In genomic region chr10:59916159-59916558, GRCm38 (mm10) we compare ENCODE assay signal across 8 mouse cellular contexts. TPM values are rescaled to one million over a fixed set of nuclear protein-coding genes. Genes with fewer than 3 reads are reported as not detected.
DNase-seq lines count a peak whose midpoint lies in the region; ATAC-seq and TF ChIP-seq lines count a peak whose summit lies in the region.

No protein-coding gene starts in this region.

- peak overlapping the region; percentile 79 for H3K4me2 ChIP-seq in lung, embryonic 16.5 days (ENCODE audit: low read depth, low read length)

- no peak for TF ChIP-seq CTCF in E14TG2a.4 (conservative IDR thresholded peaks at IDR 0.05; ENCODE audit: low read length)
- TF ChIP-seq CTCF in brain, embryonic 14.5 days (IDR thresholded peaks at IDR 0.05; ENCODE audit: borderline replicate concordance, extremely low read depth, insufficient read depth, insufficient read length): no peak
- TF ChIP-seq CTCF in kidney, adult 2 months (conservative IDR thresholded peaks at IDR 0.05; ENCODE audit: insufficient read depth, insufficient read length, low read depth, low read length): 0 out of 2 replicates have a peak, but pooled peaks have one; percentile 20
- no peak for TF ChIP-seq CTCF in cerebellum, adult 2 months (IDR thresholded peaks at IDR 0.05; ENCODE audit: borderline replicate concordance, insufficient read depth, low read depth, low read length)

- peak overlapping the region; percentile 65 for H3K9ac ChIP-seq in lung, embryonic 16.5 days (ENCODE audit: low read length)

- no peaks in the 10 kb centered on the region for H3K36me3 ChIP-seq in E14TG2a.4 (ENCODE audit: insufficient read depth, low read length)
- H3K36me3 ChIP-seq in kidney, adult 2 months (ENCODE audit: control insufficient read depth, insufficient read depth, low read length): no peaks in the 10 kb centered on the region
- H3K36me3 ChIP-seq in lung, embryonic 16.5 days (ENCODE audit: control insufficient read depth, insufficient read depth, low read length): no peaks in the 10 kb centered on the region

- ATAC-seq in lung, embryonic 16.5 days (ENCODE audit: low read depth): peak; percentile 66

- H3K27ac ChIP-seq in kidney, adult 2 months (ENCODE audit: insufficient read depth, low read depth, low read length): peak overlapping the region; percentile 36
- H3K27ac ChIP-seq in lung, embryonic 16.5 days (ENCODE audit: low read length): peak overlapping the region; percentile 95
- no peak overlapping the region for H3K27ac ChIP-seq in cerebellum, adult 2 months (ENCODE audit: insufficient read depth, low read length)

- peaks cover 90% of the 10 kb centered on the region for H3K4me1 ChIP-seq in E14TG2a.4 (replicated peaks; ENCODE audit: low read depth, low read length)
- peaks cover 24% of the 10 kb centered on the region for H3K4me1 ChIP-seq in kidney, adult 2 months (ENCODE audit: control insufficient read depth, insufficient read depth, low read length)
- peaks cover 52% of the 10 kb centered on the region for H3K4me1 ChIP-seq in lung, embryonic 16.5 days (replicated peaks; ENCODE audit: control insufficient read depth, insufficient read depth, low read length)
- H3K4me1 ChIP-seq in cerebellum, adult 2 months (ENCODE audit: control insufficient read depth, insufficient read depth, low read length): peaks cover 2% of the 10 kb centered on the region; the same call in 1 of the 2 replicates

- peaks cover 25% of the 10 kb centered on the region for H3K27me3 ChIP-seq in E14TG2a.4 (ENCODE audit: insufficient read depth, low read length)
- H3K27me3 ChIP-seq in kidney, adult 2 months (replicated peaks; ENCODE audit: control insufficient read depth, insufficient read depth, low read length): no peaks in the 10 kb centered on the region
- no peaks in the 10 kb centered on the region for H3K27me3 ChIP-seq in lung, embryonic 16.5 days (ENCODE audit: control insufficient read depth, insufficient read depth, low read depth, low read length)
- H3K27me3 ChIP-seq in cerebellum, adult 2 months (ENCODE audit: control insufficient read depth, insufficient read depth, low read length): no peaks in the 10 kb centered on the region

- peak; percentile 79 for DNase-seq in brain, embryonic 14.5 days (ENCODE audit: low read depth)
- peak; percentile 87 for DNase-seq in heart, adult 8-10 months (ENCODE audit: low spot score)
- peak; percentile 94 for DNase-seq in kidney, adult 2 months
- peak; percentile 77 for DNase-seq in testis, postnatal 10 days (ENCODE audit: low spot score)
- no peak for DNase-seq in cerebellum, adult 2 months
- DNase-seq in spleen, postnatal 36 days (ENCODE audit: low spot score in 2 of 2): no peak

- TF ChIP-seq POLR2A in brain, embryonic 14.5 days (IDR thresholded peaks at IDR 0.05; ENCODE audit: borderline replicate concordance, extremely low read depth, insufficient read depth, insufficient read length, poor library complexity, severe bottlenecking): no peak
- TF ChIP-seq POLR2A in kidney, adult 2 months (IDR thresholded peaks at IDR 0.05; ENCODE audit: low read depth, low read length): no peak
- no peak for TF ChIP-seq POLR2A in cerebellum, adult 2 months (IDR thresholded peaks at IDR 0.05; ENCODE audit: borderline replicate concordance, insufficient read depth, low read length)

- 4% methylated on average over 4 of the region's 4 CpGs for WGBS in kidney, adult 2 months
- 0% methylated on average over 4 of the region's 4 CpGs for WGBS in lung, embryonic 16.5 days
- 14% methylated on average over 4 of the region's 4 CpGs for WGBS in cerebellum, adult 2 months

- H3K9me3 ChIP-seq in E14TG2a.4 (ENCODE audit: low read length): no peaks in the 10 kb centered on the region
- H3K9me3 ChIP-seq in lung, embryonic 16.5 days (ENCODE audit: control insufficient read depth, low read length): no peaks in the 10 kb centered on the region

- H3K4me3 ChIP-seq in E14TG2a.4 (replicated peaks; ENCODE audit: low read length): peak overlapping the region; percentile 62
- H3K4me3 ChIP-seq in kidney, adult 2 months (ENCODE audit: insufficient read depth, low read depth, low read length): peak overlapping the region; percentile 15; the same call in 1 of the 2 replicates
- peak overlapping the region; percentile 43 for H3K4me3 ChIP-seq in lung, embryonic 16.5 days (ENCODE audit: low read length)
- H3K4me3 ChIP-seq in cerebellum, adult 2 months (replicated peaks; ENCODE audit: insufficient read depth, low read depth, low read length): no peak overlapping the region

RNA-seq across cellular contexts. Expression of gene Ddit4, which starts 35.5 kb away (rescaled TPM):
- 82.4 and 114 TPM in 2 replicates for polyA plus RNA-seq in brain, embryonic 14.5 days (2012; rRNA removed)
- 10 to 100 TPM; 22.1 to 74.4 (median 55.6) TPM for total RNA-seq in heart, adult 8-10 months (2022)
- 21.1 and 21.6 TPM in 2 replicates for polyA plus RNA-seq in kidney, adult 2 months (2012; rRNA removed)
- 36.3 and 39.3 TPM in 2 replicates for polyA plus RNA-seq in lung, embryonic 16.5 days (2015; fragmentation: Nextera tagmentation; extraction: Ambion mirVana)
- 48.3 and 53.9 TPM in 2 replicates for polyA plus RNA-seq in cerebellum, adult 2 months (2012; rRNA removed)

RNA-seq across cellular contexts. Expression of gene Dnajb12, which starts 36.8 kb away (rescaled TPM):
- polyA plus RNA-seq in brain, embryonic 14.5 days (2012; rRNA removed): 22.6 and 34.0 TPM in 2 replicates
- 10 to 100 TPM; 38.1 to 44.8 (median 44.4) TPM for total RNA-seq in heart, adult 8-10 months (2022)
- 85.8 and 87.3 TPM in 2 replicates for polyA plus RNA-seq in kidney, adult 2 months (2012; rRNA removed)
- polyA plus RNA-seq in lung, embryonic 16.5 days (2015; fragmentation: Nextera tagmentation; extraction: Ambion mirVana): 24.2 and 27.1 TPM in 2 replicates
- 48.6 and 52.3 TPM in 2 replicates for polyA plus RNA-seq in cerebellum, adult 2 months (2012; rRNA removed)

Comparison
In these comparisons a context has a peak if more than half of its experiments do, and no peak if none do; other contexts are left out.
1. DNase-seq: peak in brain, embryonic 14.5 days (single experiment), heart, adult 8-10 months (single experiment), kidney, adult 2 months (single experiment) and testis, postnatal 10 days (single experiment); none in cerebellum, adult 2 months (0 of 2) and spleen, postnatal 36 days (0 of 2).